Mouse (Mus musculus): Measurements from ENCODE around the gene Cryzl2. TPM values are rescaled to one million over a fixed set of nuclear protein-coding genes. Genes with fewer than 3 reads are reported as not detected.

The Cryzl2 gene
- polyA plus RNA-seq, 1 experiment from 2014 or later, result 14.8 TPM

- 90% methylated on average over 2 of the region's 2 CpGs for WGBS
Measured at GRCm38 (mm10) chr1:157438290-157438689, 20.1 kb upstream of the Cryzl2 start.

GRCm38 (mm10) chr1:157439101-157439500, 19.3 kb upstream of the Cryzl2 start:
- WGBS, result 85% methylated on average over 4 of the region's 4 CpGs
- Histone ChIP-seq H3K4me2 (replicated peaks; ENCODE audit: low read depth, low read length) (no peak overlapping the region), H3K9me3 (ENCODE audit: control insufficient read depth, low read depth, low read length) (no peaks in the 10 kb centered on the region), H3K36me3 (ENCODE audit: control insufficient read depth, insufficient read depth, low read length) (no peaks in the 10 kb centered on the region), H3K9ac (replicated peaks; ENCODE audit: low read depth, low read length) (no peak overlapping the region), H3K27me3 (ENCODE audit: control insufficient read depth, insufficient read depth, low read length) (no peaks in the 10 kb centered on the region), H3K27ac (ENCODE audit: low read length) (no peak overlapping the region), H3K4me3 (ENCODE audit: low read depth, low read length) (no peak overlapping the region), H3K4me1 (ENCODE audit: control insufficient read depth, insufficient read depth, low read length) (peaks cover 3% of the 10 kb centered on the region; the same call in 1 of the 2 replicates)
- no peak for ATAC-seq (ENCODE audit: insufficient number of reproducible peaks, insufficient read depth, low FRiP score, low read depth)

More at GRCm38 (mm10) chr1:157438290-157438689, 20.1 kb upstream of the Cryzl2 start:
- H3K4me3 ChIP-seq (ENCODE audit: low read depth, low read length), result no peak overlapping the region
- H3K27ac ChIP-seq (ENCODE audit: low read length), result no peak overlapping the region
- H3K4me2 ChIP-seq (replicated peaks; ENCODE audit: low read depth, low read length), result no peak overlapping the region
- H3K9me3 ChIP-seq (ENCODE audit: control insufficient read depth, low read depth, low read length), result no peaks in the 10 kb centered on the region
- H3K9ac ChIP-seq (replicated peaks; ENCODE audit: low read depth, low read length), result no peak overlapping the region
- no peaks in the 10 kb centered on the region for H3K27me3 ChIP-seq (ENCODE audit: control insufficient read depth, insufficient read depth, low read length)
- no peaks in the 10 kb centered on the region for H3K36me3 ChIP-seq (ENCODE audit: control insufficient read depth, insufficient read depth, low read length)
- ATAC-seq (ENCODE audit: insufficient number of reproducible peaks, insufficient read depth, low FRiP score, low read depth), result no peak
- H3K4me1 ChIP-seq (ENCODE audit: control insufficient read depth, insufficient read depth, low read length), result no peaks in the 10 kb centered on the region

- ATAC-seq (ENCODE audit: insufficient number of reproducible peaks, insufficient read depth, low FRiP score, low read depth), result no peak
- Histone ChIP-seq H3K27ac (ENCODE audit: low read length) (no peak overlapping the region), H3K9me3 (ENCODE audit: control insufficient read depth, low read depth, low read length) (no peaks in the 10 kb centered on the region), H3K27me3 (ENCODE audit: control insufficient read depth, insufficient read depth, low read length) (no peaks in the 10 kb centered on the region), H3K4me1 (ENCODE audit: control insufficient read depth, insufficient read depth, low read length) (peaks cover 3% of the 10 kb centered on the region; the same call in 1 of the 2 replicates), H3K4me3 (ENCODE audit: low read depth, low read length) (no peak overlapping the region), H3K4me2 (replicated peaks; ENCODE audit: low read depth, low read length) (no peak overlapping the region), H3K36me3 (ENCODE audit: control insufficient read depth, insufficient read depth, low read length) (no peaks in the 10 kb centered on the region), H3K9ac (replicated peaks; ENCODE audit: low read depth, low read length) (no peak overlapping the region)
- 11% methylated on average over 14 of the region's 14 CpGs for WGBS
Measured at GRCm38 (mm10) chr1:157439973-157440641, 18.3 kb upstream of the Cryzl2 start.

DNA sequence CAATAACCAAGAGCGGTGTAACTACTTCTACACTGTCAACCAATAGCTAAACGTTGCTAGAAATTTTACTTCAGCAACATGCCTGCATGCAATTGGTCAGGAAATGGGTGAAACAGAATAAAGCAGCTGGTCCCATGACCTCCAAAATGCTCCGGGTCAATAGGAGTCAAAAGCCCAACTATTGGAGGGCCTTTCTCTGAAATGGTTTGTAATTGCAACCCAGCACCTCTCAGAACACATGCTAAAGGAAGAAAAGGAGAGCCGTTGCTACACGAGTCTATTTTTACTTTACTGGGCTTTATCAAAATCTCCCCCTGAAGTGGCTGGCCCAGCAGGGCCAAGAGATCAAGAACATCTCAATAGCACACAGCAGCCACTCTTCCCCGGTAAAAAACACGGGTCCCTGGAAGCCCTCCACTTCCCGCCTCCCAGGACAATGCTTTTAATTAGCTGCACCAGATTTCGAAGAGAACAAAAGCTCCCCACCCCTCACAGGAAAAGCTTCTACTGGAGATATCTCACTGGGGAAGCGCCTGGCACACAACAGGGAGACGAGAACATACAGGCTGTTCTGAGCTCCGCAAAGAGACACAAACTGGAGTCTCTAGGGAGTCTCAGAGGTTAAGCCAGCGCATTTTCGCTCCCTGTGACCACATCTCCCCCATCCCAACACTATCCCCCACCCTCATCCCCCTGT, 15.2 kb upstream of the Cryzl2 start:
- H3K9me3 ChIP-seq (ENCODE audit: control insufficient read depth, low read depth, low read length), result no peaks in the 10 kb centered on the region
- no peak for ATAC-seq (ENCODE audit: insufficient number of reproducible peaks, insufficient read depth, low FRiP score, low read depth)
- no peak overlapping the region for H3K4me3 ChIP-seq (ENCODE audit: low read depth, low read length)
- H3K27me3 ChIP-seq (ENCODE audit: control insufficient read depth, insufficient read depth, low read length), result no peaks in the 10 kb centered on the region
- WGBS, result 28% methylated on average over 14 of the region's 14 CpGs
- H3K9ac ChIP-seq (replicated peaks; ENCODE audit: low read depth, low read length), result no peak overlapping the region
- H3K27ac ChIP-seq (ENCODE audit: low read length), result peak overlapping the region; percentile 49; the same call in 1 of the 2 replicates
- H3K4me1 ChIP-seq (ENCODE audit: control insufficient read depth, insufficient read depth, low read length), result peaks cover 3% of the 10 kb centered on the region; the same call in 1 of the 2 replicates
- no peaks in the 10 kb centered on the region for H3K36me3 ChIP-seq (ENCODE audit: control insufficient read depth, insufficient read depth, low read length)
- H3K4me2 ChIP-seq (replicated peaks; ENCODE audit: low read depth, low read length), result peak overlapping the region; percentile 22; the same call in 1 of the 2 replicates

GRCm38 (mm10) chr1:157443723-157444561, 14.4 kb upstream of the Cryzl2 start:
- H3K27ac ChIP-seq (ENCODE audit: low read length), result peak overlapping the region; percentile 52
- no peaks in the 10 kb centered on the region for H3K9me3 ChIP-seq (ENCODE audit: control insufficient read depth, low read depth, low read length)
- ATAC-seq (ENCODE audit: insufficient number of reproducible peaks, insufficient read depth, low FRiP score, low read depth), result no peak
- no peak overlapping the region for H3K4me3 ChIP-seq (ENCODE audit: low read depth, low read length)
- H3K4me2 ChIP-seq (replicated peaks; ENCODE audit: low read depth, low read length), result peak overlapping the region; percentile 22; the same call in 1 of the 2 replicates
- no peaks in the 10 kb centered on the region for H3K36me3 ChIP-seq (ENCODE audit: control insufficient read depth, insufficient read depth, low read length)
- no peaks in the 10 kb centered on the region for H3K27me3 ChIP-seq (ENCODE audit: control insufficient read depth, insufficient read depth, low read length)
- WGBS, result 40% methylated on average over 19 of the region's 19 CpGs
- H3K9ac ChIP-seq (replicated peaks; ENCODE audit: low read depth, low read length), result no peak overlapping the region
- H3K4me1 ChIP-seq (ENCODE audit: control insufficient read depth, insufficient read depth, low read length), result peaks cover 3% of the 10 kb centered on the region; the same call in 1 of the 2 replicates

GRCm38 (mm10) chr1:157444632-157445300, 13.6 kb upstream of the Cryzl2 start:
- Histone ChIP-seq H3K27ac (ENCODE audit: low read length) (no peak overlapping the region), H3K4me2 (replicated peaks; ENCODE audit: low read depth, low read length) (no peak overlapping the region), H3K36me3 (ENCODE audit: control insufficient read depth, insufficient read depth, low read length) (no peaks in the 10 kb centered on the region), H3K4me3 (ENCODE audit: low read depth, low read length) (no peak overlapping the region), H3K4me1 (ENCODE audit: control insufficient read depth, insufficient read depth, low read length) (peaks cover 3% of the 10 kb centered on the region; the same call in 1 of the 2 replicates), H3K9ac (replicated peaks; ENCODE audit: low read depth, low read length) (no peak overlapping the region), H3K27me3 (ENCODE audit: control insufficient read depth, insufficient read depth, low read length) (no peaks in the 10 kb centered on the region), H3K9me3 (ENCODE audit: control insufficient read depth, low read depth, low read length) (no peaks in the 10 kb centered on the region)
- no peak for ATAC-seq (ENCODE audit: insufficient number of reproducible peaks, insufficient read depth, low FRiP score, low read depth)
- WGBS, result 68% methylated on average over 13 of the region's 13 CpGs

GRCm38 (mm10) chr1:157445398-157445910, 12.9 kb upstream of the Cryzl2 start:
- Histone ChIP-seq H3K27me3 (ENCODE audit: control insufficient read depth, insufficient read depth, low read length) (no peaks in the 10 kb centered on the region), H3K4me3 (ENCODE audit: low read depth, low read length) (no peak overlapping the region), H3K9ac (replicated peaks; ENCODE audit: low read depth, low read length) (no peak overlapping the region), H3K9me3 (ENCODE audit: control insufficient read depth, low read depth, low read length) (no peaks in the 10 kb centered on the region), H3K4me1 (ENCODE audit: control insufficient read depth, insufficient read depth, low read length) (peaks cover 3% of the 10 kb centered on the region; the same call in 1 of the 2 replicates), H3K27ac (ENCODE audit: low read length) (no peak overlapping the region), H3K4me2 (replicated peaks; ENCODE audit: low read depth, low read length) (no peak overlapping the region), H3K36me3 (ENCODE audit: control insufficient read depth, insufficient read depth, low read length) (no peaks in the 10 kb centered on the region)
- ATAC-seq (ENCODE audit: insufficient number of reproducible peaks, insufficient read depth, low FRiP score, low read depth), result no peak
- WGBS, result 91% methylated on average over 5 of the region's 6 CpGs

Data from stomach, embryonic 14.5 days (tissue).